Mouse (Mus musculus) heart, adult 10 weeks (tissue): ENCODE results near the gene Phc2. TPM values are rescaled to one million over a fixed set of nuclear protein-coding genes. Genes with fewer than 3 reads are reported as not detected.

Experiments used
- polyA plus RNA-seq: library from polyadenylated mRNA; stranded (reverse); fragments of 350-450 nt; fragmentation: Illumina TruSeq; extraction: RNeasy Lipid Tissue Mini Kit (QIAGEN cat#74804); gene quantifications from one replicate; pipeline ENCODE4 v1.2.3, GENCODE M21; 2014; ENCODE audit warnings: low read depth, low replicate concordance

Gene Phc2
- 33.8 TPM for polyA plus RNA-seq

DNA sequence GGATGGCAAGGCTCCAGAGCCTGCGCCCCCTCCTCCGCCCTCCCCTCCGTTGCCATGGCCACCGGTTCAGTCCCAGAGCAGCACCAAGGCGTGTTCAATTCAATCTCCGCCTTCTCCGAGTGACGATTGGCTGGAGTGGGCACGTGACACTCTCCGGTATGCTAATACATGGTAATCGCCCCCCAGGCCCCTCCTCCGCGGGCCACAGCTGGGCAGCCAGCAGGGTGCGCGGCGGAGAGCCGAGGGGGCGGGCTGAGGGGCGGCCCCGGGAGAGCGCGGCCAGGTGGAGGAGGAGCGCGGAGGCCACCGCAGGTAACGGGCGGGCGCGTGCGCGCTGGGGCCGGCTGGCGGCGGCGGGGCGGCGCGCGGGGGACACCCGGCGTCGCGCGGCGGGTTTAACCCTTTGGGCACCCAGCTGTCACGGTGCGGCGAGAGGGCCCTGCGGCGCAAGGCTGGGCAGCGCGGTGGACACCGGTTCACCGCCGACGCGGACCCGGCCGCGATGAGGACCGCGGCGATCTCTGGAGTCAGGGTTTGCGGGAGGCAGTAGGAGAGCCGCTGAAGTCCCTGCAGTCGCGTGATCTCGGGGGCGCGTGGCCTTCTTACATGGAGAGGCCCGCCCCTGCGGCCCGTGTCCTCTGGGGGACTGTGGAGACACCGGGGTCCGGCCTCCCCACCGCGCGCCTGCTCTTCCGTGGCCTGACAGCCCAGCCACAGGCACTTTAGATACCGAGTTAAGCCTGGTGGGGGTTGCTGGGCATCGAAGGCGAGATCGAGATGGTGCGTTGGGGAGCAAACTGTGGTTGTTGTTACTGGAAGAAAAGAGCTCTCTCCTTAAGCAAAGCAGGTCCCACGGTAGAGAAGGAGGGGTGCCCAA lies at the start of gene Phc2:
Gene Phc2 (plus strand): TSS at position 198 of the 877 bp plus-strand sequence.

DNA sequence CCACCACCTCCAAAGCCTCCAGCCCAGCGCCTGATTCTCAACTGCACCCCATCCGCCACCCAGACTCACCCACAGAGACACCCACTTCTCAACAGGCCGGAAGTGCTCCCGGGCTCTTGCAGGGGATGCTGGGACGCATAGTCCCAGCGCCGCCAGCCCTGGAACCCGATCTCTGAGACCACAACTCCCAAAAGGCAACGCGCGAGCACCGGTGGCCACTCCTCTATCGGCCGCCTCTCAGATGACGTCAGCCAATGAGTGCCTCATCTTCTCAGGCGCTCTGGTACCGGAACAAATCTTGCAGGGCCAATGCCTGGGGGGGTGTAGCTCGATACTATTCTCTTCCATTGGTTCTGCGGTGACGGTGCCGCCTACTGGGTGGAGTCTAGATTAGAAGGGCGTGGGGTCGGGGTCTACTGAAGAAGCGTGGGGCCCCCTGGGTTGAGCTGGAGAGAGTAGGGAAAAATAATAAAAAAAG lies 44.5 kb upstream of the Phc2 start, which contains the start of gene Zscan20:
Gene Zscan20 (minus strand): TSS at position 174 of the 478 bp plus-strand sequence.

DNA sequence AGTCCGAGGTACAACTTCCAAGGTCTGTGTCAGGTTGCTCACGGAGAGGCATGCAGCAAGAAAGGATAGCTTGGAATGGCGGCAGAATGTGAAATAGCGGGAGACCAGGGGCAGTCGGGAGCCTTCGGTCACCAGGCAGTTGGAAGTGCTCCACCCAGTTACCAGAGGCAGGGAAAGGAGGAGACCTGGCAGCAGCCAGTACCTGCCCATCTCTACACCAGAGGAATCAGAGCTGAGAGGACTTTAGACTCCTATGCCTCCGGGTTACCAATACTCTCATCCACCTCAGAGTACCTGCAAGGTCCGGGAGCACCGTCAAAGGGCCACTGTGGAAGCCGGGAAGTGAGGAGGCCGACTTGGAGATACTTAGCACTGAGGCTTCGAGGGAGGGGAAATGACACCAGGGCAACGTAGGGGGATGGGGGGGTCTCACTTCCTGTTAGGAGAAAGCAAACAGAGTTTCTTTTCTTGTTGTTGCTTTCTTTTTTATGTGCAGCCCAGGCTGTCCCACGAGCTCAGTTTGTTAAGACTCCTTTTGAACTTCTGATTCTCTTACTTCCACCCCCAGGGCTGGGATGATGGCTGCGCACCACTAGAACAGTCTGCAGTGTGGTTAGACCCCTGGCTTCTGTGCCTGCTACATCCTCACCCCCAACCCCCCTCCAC lies 36.1 kb upstream of the Phc2 start, which contains the start of gene Tlr12:
Gene Tlr12 (minus strand): TSS at position 374 of the 666 bp plus-strand sequence.

DNA sequence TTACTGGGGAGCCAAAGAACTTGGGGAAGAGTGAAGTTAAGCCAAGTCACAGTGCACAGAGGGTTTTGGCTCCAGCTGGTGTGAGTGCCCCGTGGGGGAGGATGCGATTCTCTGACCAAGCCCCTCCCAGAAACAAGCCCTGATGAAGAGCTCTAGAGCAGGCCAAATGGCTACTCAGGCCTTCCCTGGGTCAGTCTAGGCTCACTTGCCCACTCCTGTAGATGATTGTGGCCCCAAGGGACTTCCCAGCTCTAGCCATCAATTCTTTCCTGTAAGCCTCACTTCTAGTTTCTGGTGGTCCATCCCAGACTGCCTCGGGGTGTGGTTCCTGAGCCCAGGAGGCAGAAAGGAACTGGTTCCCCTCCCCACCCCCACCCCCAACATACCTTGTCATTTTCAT lies 100.6 kb downstream of the Phc2 start, which contains the start of gene A3galt2:
Gene A3galt2 (plus strand): TSS at position 301 of the 400 bp plus-strand sequence.

Other genes starting within 250 kb of the Phc2 start
- 3.9 TPM for gene Zscan20, start 44.6 kb upstream of the Phc2 start, polyA plus RNA-seq
- not detected for gene Tlr12, start 36.1 kb upstream of the Phc2 start, polyA plus RNA-seq
- gene A3galt2, start 100.7 kb downstream of the Phc2 start, polyA plus RNA-seq: 0.47 TPM
- gene Zfp362, start 151.3 kb downstream of the Phc2 start, polyA plus RNA-seq: 10.1 TPM
- gene Trim62, start 228.9 kb downstream of the Phc2 start, polyA plus RNA-seq: 1.0 TPM